Mouse (Mus musculus) forebrain, postnatal 0 days (tissue): ENCODE measurements at regions not wholly inside any gene's neighbourhood (a gene's known extent, or its start where the extent isn't known, plus 50 kb on each side); places are given as distances from the start of the nearest gene placed in this dataset.

ENCODE experiments used
- ATAC-seq: fragments of 200-750 bp; cut with Nextera tagmentation; 2 replicates; pipeline ENCODE4 v1.8.0; 2017; ENCODE audit warnings: mild to moderate bottlenecking, moderate library complexity
- DNase-seq: peaks from one replicate; pipeline ENCODE4 v3.0.0-alpha.2; 2015
- H3K27ac ChIP-seq: fragments of 300-500 bp; sonication (generic); 2 replicates; pipeline ENCODE4 v1.5.1; 2014; ENCODE audit warnings: low read depth, mild to moderate bottlenecking, antibody characterized with exemption, low read length, moderate library complexity, mixed read lengths
- H3K27me3 ChIP-seq: fragments of 300-500 bp; sonication (generic); 2 replicates; pipeline ENCODE4 v1.6.1; 2014; ENCODE audit warnings: mild to moderate bottlenecking, low read length, mixed read lengths; ENCODE audit not compliant: insufficient read depth
- H3K36me3 ChIP-seq: fragments of 300-500 bp; sonication (generic); 2 replicates; pipeline ENCODE4 v1.6.1; 2014; ENCODE audit warnings: mild to moderate bottlenecking, moderate library complexity; ENCODE audit not compliant: insufficient read depth
- H3K4me1 ChIP-seq: fragments of 300-500 bp; sonication (generic); 2 replicates; pipeline ENCODE4 v1.6.1; 2014; ENCODE audit warnings: antibody characterized with exemption; ENCODE audit not compliant: insufficient read depth
- H3K4me2 ChIP-seq: fragments of 300-500 bp; sonication (generic); 2 replicates; pipeline ENCODE4 v1.6.1; 2014; ENCODE audit warnings: low read depth, mild to moderate bottlenecking, moderate library complexity
- H3K4me3 ChIP-seq: fragments of 300-500 bp; sonication (generic); 2 replicates; pipeline ENCODE4 v1.5.1; 2014; ENCODE audit warnings: low read depth, low read length, mixed read lengths
- H3K9ac ChIP-seq: fragments of 300-500 bp; sonication (generic); 2 replicates; pipeline ENCODE4 v1.6.1; 2014; ENCODE audit warnings: mild to moderate bottlenecking
- H3K9me3 ChIP-seq: fragments of 300-500 bp; sonication (generic); 2 replicates; pipeline ENCODE4 v1.6.1; 2016; ENCODE audit warnings: low read length
- CTCF ChIP-seq: sonication (generic); IDR thresholded peaks from 2 replicates; pipeline ENCODE4 v1.5.1; 2016; ENCODE audit warnings: antibody characterized with exemption, control low read depth, low read depth
- WGBS: fragments of 180-500 bp; shearing (Covaris S2); extraction: QIAGEN DNeasy Blood & Tissue Kit; methylation state at CpG from one replicate; pipeline ENCODE4 v1.1.7; 2014; 5-methylcytosine and 5-hydroxymethylcytosine counted together

DNA sequence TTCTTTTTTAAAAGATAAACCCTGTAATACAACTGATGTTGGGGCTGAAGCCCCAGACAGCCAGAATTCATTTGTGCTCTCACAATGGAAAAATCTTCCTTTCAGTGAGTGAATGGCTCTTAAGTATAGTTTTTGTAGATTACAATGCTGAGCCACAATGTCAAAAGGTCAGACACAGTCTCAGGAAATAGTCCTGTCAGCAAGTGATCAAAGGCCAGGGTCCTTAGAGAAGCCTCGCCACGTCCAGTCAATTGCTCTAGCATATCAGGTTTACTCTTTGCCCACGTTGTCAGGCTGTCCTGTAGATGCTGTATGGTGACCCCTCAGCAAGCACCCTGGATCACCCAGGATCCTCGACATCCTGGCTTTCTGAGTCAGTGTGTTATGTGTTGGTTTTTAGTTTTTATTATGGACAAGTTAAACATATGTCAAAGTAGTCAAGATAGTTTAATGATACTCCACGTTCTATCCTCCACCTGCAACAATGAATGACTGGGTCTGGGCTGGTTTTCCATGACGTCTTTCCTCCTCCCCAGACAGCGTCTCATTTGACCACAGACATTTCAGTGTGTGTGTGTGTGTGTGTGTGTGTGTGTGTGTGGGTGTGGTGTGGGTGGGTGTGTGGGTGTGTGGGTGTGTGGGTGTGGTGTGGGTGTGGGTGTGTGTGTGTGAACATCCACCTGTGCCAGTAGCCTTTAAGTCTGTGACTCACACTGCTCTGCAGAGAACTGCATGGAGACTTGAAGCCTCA is 85.5 kb upstream of the 1110032F04Rik start:
- Histone ChIP-seq H3K36me3 (no peaks in the 10 kb centered on the region), H3K9ac (no peak overlapping the region), H3K4me3 (no peak overlapping the region), H3K4me1 (no peaks in the 10 kb centered on the region), H3K9me3 (no peaks in the 10 kb centered on the region), H3K27me3 (no peaks in the 10 kb centered on the region), H3K4me2 (no peak overlapping the region), H3K27ac (no peak overlapping the region)
- no peak for DNase-seq
- WGBS: 64% methylated on average over 7 of the region's 7 CpGs
- TF ChIP-seq CTCF: no peak
- ATAC-seq: no peak

DNA sequence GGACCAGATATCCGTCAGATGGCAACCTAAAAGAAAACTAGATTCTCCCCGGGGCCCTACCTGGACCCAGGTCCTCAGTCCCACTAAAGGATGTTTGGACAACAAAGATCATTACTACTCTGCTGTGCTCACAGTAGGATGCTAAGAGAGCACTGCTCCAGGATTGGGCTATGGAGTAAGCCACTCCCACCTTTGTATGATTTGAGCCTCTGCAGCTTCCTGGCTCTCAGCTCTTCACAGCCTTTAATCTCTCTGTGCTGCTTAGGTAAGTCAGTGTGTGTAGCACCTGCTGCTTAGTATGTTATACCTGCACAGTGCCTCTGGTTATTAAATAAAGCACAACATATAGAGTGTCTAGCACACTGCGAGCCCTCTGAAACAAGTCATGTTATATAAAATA is 82.6 kb upstream of the 1110032F04Rik start:
- no peak for TF ChIP-seq CTCF
- ATAC-seq (no peak), DNase-seq (no peak)
- Histone ChIP-seq H3K4me1 (no peaks in the 10 kb centered on the region), H3K9ac (no peak overlapping the region), H3K27ac (no peak overlapping the region), H3K36me3 (no peaks in the 10 kb centered on the region), H3K27me3 (no peaks in the 10 kb centered on the region), H3K4me3 (no peak overlapping the region), H3K4me2 (no peak overlapping the region), H3K9me3 (no peaks in the 10 kb centered on the region)
- WGBS: 94% methylated on average over 3 of the region's 3 CpGs

- H3K36me3 ChIP-seq: no peaks in the 10 kb centered on the region
- no peak for ATAC-seq
- DNase-seq: no peak
- no peak overlapping the region for H3K4me2 ChIP-seq
- no peaks in the 10 kb centered on the region for H3K27me3 ChIP-seq
- H3K4me1 ChIP-seq: no peaks in the 10 kb centered on the region
- no peaks in the 10 kb centered on the region for H3K9me3 ChIP-seq
- TF ChIP-seq CTCF: no peak
- H3K27ac ChIP-seq: no peak overlapping the region
- WGBS: 67% methylated on average over 10 of the region's 10 CpGs
- H3K9ac ChIP-seq: no peak overlapping the region
- H3K4me3 ChIP-seq: no peak overlapping the region
These were observed 81.8 kb upstream of the 1110032F04Rik start for GRCm38 (mm10) chr3:68787385-68788175.

GRCm38 (mm10) chr3:68789491-68789890 is 79.9 kb upstream of the 1110032F04Rik start:
- WGBS: 86% methylated on average over 6 of the region's 6 CpGs
- no peak overlapping the region for H3K27ac ChIP-seq

GRCm38 (mm10) chr3:68790466-68790865 is 78.9 kb upstream of the 1110032F04Rik start:
- no peaks in the 10 kb centered on the region for H3K36me3 ChIP-seq
- no peaks in the 10 kb centered on the region for H3K9me3 ChIP-seq
- H3K4me1 ChIP-seq: peaks cover 5% of the 10 kb centered on the region; the same call in 1 of the 2 replicates
- H3K9ac ChIP-seq: no peak overlapping the region
- ATAC-seq (no peak), DNase-seq (no peak)
- H3K27ac ChIP-seq: no peak overlapping the region
- 96% methylated on average over 4 of the region's 4 CpGs for WGBS
- no peak overlapping the region for H3K4me2 ChIP-seq
- H3K4me3 ChIP-seq: no peak overlapping the region
- TF ChIP-seq CTCF: no peak
- no peaks in the 10 kb centered on the region for H3K27me3 ChIP-seq

More at GRCm38 (mm10) chr3:68789491-68789890, 79.9 kb upstream of the 1110032F04Rik start:
- Histone ChIP-seq H3K9me3 (no peaks in the 10 kb centered on the region), H3K9ac (no peak overlapping the region), H3K4me1 (peaks cover 5% of the 10 kb centered on the region; the same call in 1 of the 2 replicates), H3K27me3 (no peaks in the 10 kb centered on the region), H3K4me3 (no peak overlapping the region), H3K36me3 (no peaks in the 10 kb centered on the region), H3K4me2 (no peak overlapping the region)
- DNase-seq (no peak), ATAC-seq (no peak)
- TF ChIP-seq CTCF: no peak

- ATAC-seq (no peak), DNase-seq (no peak)
- no peaks in the 10 kb centered on the region for H3K36me3 ChIP-seq
- no peak overlapping the region for H3K9ac ChIP-seq
- H3K4me1 ChIP-seq: peaks cover 5% of the 10 kb centered on the region; the same call in 1 of the 2 replicates
- no peak overlapping the region for H3K4me3 ChIP-seq
- H3K27ac ChIP-seq: no peak overlapping the region
- no peak overlapping the region for H3K4me2 ChIP-seq
- TF ChIP-seq CTCF: no peak
- no peaks in the 10 kb centered on the region for H3K27me3 ChIP-seq
- H3K9me3 ChIP-seq: no peaks in the 10 kb centered on the region
- 93% methylated on average over 4 of the region's 4 CpGs for WGBS
These were observed 76.5 kb upstream of the 1110032F04Rik start for GRCm38 (mm10) chr3:68792883-68793282.

GRCm38 (mm10) chr3:68793923-68794322 is 75.5 kb upstream of the 1110032F04Rik start:
- H3K4me1 ChIP-seq: peaks cover 5% of the 10 kb centered on the region; the same call in 1 of the 2 replicates
- ATAC-seq (peak; percentile 94), DNase-seq (peak; percentile 45)
- H3K9me3 ChIP-seq: no peaks in the 10 kb centered on the region
- H3K4me3 ChIP-seq: no peak overlapping the region
- H3K27ac ChIP-seq: peak overlapping the region; percentile 72
- 17% methylated on average over 2 of the region's 2 CpGs for WGBS
- no peaks in the 10 kb centered on the region for H3K36me3 ChIP-seq
- H3K9ac ChIP-seq: peak overlapping the region; percentile 18; the same call in 1 of the 2 replicates
- H3K4me2 ChIP-seq: no peak overlapping the region
- TF ChIP-seq CTCF: no peak
- no peaks in the 10 kb centered on the region for H3K27me3 ChIP-seq
